Mouse (Mus musculus): ENCODE measurements around the gene Pcdh9. TPM values are rescaled to one million over a fixed set of nuclear protein-coding genes. Genes with fewer than 3 reads are reported as not detected.

Pcdh9 gene
- polyA plus RNA-seq, 1 experiment, result 1.2 TPM

GRCm38 (mm10) chr14:93561577-93561976, 328.9 kb downstream of the Pcdh9 start:
- DNase-seq (ENCODE audit: low read depth), result no peak

GRCm38 (mm10) chr14:93553771-93554170, 336.7 kb downstream of the Pcdh9 start:
- DNase-seq (ENCODE audit: low read depth), result no peak

DNA sequence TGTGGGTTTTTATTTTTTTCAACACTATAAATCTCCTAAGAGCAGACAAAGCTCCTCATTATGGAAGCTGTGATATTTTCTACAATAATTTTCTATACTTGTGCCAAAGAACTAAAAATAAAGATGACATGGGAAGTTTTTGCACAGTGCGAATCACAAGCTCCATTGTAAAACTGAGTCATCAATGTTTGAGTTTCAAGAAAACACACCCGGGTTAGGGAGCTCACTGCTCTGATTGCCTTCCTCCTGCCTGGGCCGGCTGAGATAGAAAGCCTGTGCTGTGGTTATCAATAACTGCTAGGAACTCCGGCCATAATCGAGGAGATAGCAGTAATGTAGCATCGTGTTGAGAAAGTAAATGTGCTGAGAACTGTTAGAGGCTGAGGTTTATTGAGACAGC, 344.9 kb downstream of the Pcdh9 start:
- DNase-seq (ENCODE audit: low read depth), result no peak

DNA sequence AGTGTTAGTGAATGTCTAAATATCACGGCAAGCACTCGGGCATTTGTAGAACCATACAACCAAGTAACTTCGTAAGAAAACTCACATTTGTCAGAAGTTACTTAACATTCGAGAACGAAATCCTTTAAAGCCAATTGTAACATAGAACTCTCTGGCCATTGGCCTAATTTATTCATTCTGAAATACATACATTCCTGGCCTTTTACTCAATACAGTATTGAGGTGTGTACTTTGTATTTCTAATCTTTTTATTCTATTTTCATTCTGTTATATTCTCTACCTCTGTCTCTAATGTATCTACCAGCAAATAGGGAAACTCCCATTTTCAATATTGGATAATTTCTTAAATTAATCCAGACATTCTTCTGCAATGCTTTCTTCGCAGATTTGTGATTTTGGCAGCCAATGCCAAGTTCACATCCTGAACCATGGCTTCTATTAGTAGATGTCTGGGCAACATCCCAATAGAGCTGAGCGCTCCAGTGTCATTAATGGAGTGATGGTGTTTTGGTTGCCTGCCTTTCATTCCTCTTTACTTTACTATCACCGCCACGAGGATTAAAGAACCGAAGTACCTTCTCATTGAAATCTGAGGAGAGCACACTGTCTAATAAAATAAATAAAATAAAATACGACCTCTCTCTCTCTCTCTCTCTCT, 346.4 kb downstream of the Pcdh9 start:
- DNase-seq (ENCODE audit: low read depth), result no peak

DNA sequence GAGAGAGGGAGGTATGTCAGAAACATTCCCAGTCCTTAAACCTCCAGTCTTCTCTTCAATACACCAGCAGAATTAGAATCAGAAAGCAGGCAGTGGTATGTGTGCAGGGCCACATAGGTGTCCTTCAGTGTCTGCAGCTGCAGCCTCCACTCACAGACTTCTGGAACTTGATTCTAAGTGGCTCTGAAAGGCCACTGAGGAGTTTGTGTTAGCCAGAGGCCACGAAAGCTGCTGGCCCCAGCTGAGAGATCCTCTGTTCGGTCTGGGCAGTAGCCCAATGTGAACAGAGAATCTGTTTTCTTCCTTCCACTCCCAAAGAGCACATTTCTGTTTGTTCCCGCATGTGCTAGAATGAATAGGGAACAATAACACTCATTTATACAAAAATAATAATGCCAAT, 346.9 kb downstream of the Pcdh9 start:
- no peak for DNase-seq (ENCODE audit: low read depth)

DNA sequence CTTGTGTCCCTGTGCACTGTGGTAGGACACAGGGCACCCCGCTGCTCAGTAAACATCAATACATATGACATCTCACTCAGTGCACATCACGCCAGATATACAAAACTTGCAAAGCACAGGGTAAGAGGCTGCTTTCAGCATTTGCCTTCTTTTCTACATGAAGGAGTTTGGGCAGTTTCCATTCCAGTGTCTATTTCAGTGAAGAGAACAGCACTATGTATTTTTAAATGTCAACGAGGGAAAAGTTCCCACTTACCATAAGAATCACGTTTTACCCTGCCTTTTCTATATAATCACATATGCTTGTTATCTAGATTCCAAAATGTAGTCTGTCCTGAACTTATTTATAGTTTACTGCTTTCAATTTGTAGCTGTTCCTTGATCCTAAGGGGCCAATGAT, 355.6 kb downstream of the Pcdh9 start:
- DNase-seq (ENCODE audit: low read depth), result no peak

DNA sequence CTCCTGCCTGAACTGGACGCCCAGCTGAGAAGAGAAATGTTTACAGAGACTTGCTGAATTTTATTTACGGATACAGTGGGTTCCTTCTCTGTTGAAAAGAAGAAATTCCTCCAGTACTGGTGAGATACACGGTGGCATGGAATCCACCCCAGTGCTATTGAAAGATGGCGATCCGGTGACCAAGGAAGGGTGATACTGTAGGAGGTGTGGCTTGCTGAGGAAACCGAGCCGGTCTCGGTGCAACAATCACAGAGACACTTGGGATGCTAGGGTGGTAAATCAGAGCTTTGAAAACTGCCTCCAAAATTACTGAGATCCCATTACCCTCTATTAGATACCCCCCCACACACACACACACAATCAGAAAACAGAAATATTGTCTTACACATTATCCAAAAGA, 367.0 kb downstream of the Pcdh9 start:
- DNase-seq (ENCODE audit: low read depth), result no peak

- no peak for DNase-seq (ENCODE audit: low read depth)
Measured at GRCm38 (mm10) chr14:93520166-93520565, 370.3 kb downstream of the Pcdh9 start.

DNA sequence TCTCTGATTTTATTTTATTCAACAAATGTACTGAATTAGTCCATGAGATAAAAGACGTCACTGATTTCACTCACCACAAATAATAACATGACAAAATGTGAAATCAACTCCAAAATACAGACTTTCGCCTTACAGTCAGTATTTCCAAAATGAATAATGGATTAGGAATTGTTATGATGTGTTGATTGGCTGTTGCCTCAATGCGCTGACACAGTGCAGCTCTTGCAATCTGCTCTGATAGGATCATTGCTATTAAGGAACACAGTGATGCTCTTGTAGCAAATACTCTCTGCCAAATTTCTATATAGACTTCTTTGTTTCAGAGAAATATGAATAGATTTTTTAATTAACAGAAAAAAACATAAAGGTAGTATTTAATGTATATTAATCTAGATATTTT, 373.8 kb downstream of the Pcdh9 start:
- no peak for DNase-seq (ENCODE audit: low read depth)

- DNase-seq (ENCODE audit: low read depth), result no peak
Measured at GRCm38 (mm10) chr14:93506107-93506506, 384.4 kb downstream of the Pcdh9 start.

- DNase-seq (ENCODE audit: low read depth), result no peak
Measured at GRCm38 (mm10) chr14:93498813-93499690, 391.4 kb downstream of the Pcdh9 start.

DNA sequence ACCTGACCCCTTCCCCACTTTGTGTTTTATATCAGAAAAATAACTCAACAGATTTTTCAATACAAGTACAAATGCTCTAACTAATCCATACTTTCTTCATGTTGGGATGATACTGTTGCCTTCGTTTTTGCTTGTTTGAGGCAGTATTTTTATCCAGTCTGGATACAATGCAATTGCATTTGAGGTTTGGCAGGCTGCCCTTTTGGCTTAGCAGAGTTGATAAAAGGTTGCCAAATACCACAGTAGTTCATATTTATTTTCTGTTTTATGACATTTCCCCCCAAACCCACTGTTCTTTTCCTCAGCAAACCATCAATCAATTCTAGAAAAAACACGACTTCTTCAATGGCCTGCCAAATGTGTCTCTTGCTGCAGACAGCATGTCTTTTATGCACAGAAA, 415.5 kb downstream of the Pcdh9 start:
- no peak for DNase-seq (ENCODE audit: low read depth)

- DNase-seq (ENCODE audit: low read depth), result no peak
Measured at GRCm38 (mm10) chr14:93472494-93472893, 418.0 kb downstream of the Pcdh9 start.

- DNase-seq (ENCODE audit: low read depth), result no peak
Measured at GRCm38 (mm10) chr14:93463360-93463892, 427.1 kb downstream of the Pcdh9 start.

DNA sequence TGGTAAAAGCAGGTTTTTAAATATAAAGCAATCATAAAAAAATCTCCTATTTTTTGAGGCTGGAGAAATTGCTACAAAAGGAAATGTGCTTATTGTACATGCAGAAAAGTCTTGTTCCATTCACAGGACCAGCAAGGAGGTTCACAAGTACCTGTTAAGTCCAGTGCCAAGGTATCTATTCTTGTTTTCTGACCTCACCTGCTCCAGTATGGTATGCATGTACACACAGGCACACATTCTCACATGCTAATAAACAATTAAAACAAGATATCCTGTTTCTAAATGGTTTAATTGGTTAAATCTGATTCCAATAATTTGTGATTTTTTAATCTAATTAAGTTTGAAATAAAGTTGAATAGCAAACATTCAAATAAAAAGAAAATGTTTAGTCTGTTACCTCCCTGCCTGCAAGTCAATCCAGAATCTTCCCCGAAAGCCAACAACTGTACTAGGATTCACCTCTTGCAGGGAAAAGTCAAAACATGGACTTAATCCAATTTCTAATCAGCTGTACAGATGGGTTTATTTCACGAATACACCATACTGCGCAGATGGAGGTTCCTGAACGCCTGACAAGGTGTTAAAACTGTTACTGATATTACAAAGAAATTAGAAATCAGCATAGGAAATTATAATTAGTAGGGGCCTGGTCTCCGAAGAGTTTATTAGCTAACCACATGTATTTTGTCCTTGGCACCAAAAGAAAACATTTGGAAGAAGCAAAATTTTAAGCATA, 439.4 kb downstream of the Pcdh9 start:
- no peak for DNase-seq (ENCODE audit: low read depth)

- DNase-seq (ENCODE audit: low read depth), result no peak
Measured at GRCm38 (mm10) chr14:93441852-93442251, 448.6 kb downstream of the Pcdh9 start.

DNA sequence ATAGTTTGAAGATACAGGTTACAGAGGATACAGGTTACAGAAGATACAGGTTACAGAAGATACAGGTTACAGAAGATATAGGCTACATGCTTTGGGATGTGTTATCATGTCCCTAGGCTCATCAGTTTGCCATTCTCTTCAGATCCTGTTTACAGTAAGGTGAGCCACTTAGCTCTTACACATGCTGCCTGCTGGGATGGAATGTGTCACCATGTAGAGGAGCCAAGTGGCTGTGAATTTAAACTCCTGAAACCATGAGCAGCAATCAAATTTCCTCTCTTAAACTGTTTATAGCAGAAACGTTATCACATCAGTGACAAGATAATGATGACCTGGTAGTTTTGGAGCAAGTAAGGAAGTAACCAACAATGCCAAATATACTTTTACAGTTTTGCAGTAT, 453.3 kb downstream of the Pcdh9 start:
- DNase-seq (ENCODE audit: low read depth), result no peak

- no peak for DNase-seq (ENCODE audit: low read depth)
Measured at GRCm38 (mm10) chr14:93416752-93417151, 473.7 kb downstream of the Pcdh9 start.

GRCm38 (mm10) chr14:93415496-93415895, 475.0 kb downstream of the Pcdh9 start:
- no peak for DNase-seq (ENCODE audit: low read depth)

GRCm38 (mm10) chr14:93409314-93409713, 481.2 kb downstream of the Pcdh9 start:
- DNase-seq (ENCODE audit: low read depth), result no peak

DNA sequence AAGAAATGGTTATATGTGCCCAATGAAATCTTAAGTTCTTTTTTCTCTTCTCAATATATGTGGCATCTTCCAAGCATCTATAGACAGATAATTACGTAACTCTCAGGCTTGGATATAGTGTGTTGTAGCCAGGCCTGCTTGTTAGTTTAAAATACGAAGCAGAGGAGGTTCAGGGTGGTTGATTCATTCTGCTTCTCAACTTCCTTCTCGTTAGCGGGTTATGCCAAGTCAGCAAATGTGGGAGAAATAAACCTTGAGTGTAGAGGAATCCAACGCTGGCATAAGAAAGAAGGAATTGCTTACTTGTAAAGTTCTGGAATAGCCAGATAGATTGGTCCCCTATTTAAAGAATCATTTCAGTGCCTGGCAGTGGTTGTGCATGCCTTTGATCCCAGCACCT, 482.7 kb downstream of the Pcdh9 start:
- no peak for DNase-seq (ENCODE audit: low read depth)

- DNase-seq (ENCODE audit: low read depth), result no peak
Measured at GRCm38 (mm10) chr14:93385090-93385489, 505.4 kb downstream of the Pcdh9 start.
